Mouse (Mus musculus): ENCODE measurements around the gene Fndc7.

GRCm38 (mm10) chr3:108911548-108912413 lies 22.0 kb upstream of the Fndc7 start, which contains the start of gene Prpf38b:
- peak; percentile 92 for TF ChIP-seq POLR2A (IDR thresholded peaks at IDR 0.05; ENCODE audit: extremely low read depth, insufficient read depth, low read length)
- no peak for TF ChIP-seq CTCF (IDR thresholded peaks at IDR 0.05; ENCODE audit: extremely low read depth, insufficient read depth, low read length)

Measured in cortical plate, adult 2 months (tissue).